8 mouse cellular contexts compared by ENCODE assay signal in the genomic region with DNA sequence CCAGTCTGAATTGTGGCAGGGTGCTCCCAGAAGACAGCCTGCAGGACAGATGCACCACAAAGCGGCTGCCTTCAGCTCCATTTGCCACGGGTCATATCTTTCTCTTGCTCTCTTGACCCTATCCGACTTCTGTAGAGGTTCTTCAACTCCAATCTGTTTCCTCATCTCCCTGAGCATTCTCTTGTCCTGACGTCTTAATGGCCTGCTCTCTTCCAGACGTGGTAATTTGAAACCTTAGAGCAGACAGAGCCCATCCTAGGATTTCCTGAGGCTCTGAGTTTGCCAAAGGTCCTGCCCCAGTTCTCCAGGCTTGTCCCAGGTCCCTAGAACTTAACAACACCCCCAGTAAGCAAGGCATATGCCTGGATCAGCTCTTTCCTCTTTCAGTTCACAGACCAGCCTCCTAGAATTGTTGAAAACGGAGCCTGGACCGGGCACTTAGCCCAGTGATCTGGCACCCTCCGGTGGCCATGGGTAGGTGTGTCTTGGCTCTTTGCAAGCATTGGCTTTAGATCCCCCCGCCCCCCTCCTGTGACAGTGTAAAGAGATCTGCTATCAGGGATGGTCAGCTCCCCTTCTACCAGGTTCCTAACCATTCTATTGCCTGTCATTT. TPM values are rescaled to one million over a fixed set of nuclear protein-coding genes. Genes with fewer than 3 reads are reported as not detected.
DNase-seq lines count a peak whose midpoint lies in the region; ATAC-seq and TF ChIP-seq lines count a peak whose summit lies in the region.

No protein-coding gene starts in this region.

- no peak overlapping the region for H3K27ac ChIP-seq in cerebellum, adult 2 months (ENCODE audit: insufficient read depth, low read length)
- peak overlapping the region; percentile 71; the same call in 1 of the 2 replicates for H3K27ac ChIP-seq in intestine, postnatal 0 days (ENCODE audit: low read depth, low read length)
- no peak overlapping the region for H3K27ac ChIP-seq in liver, embryonic 14.5 days

- H3K36me3 ChIP-seq in intestine, postnatal 0 days (ENCODE audit: control insufficient read depth, insufficient read depth): no peaks in the 10 kb centered on the region
- H3K36me3 ChIP-seq in liver, embryonic 14.5 days (replicated peaks; ENCODE audit: control insufficient read depth, insufficient read depth, low read depth): no peaks in the 10 kb centered on the region

- TF ChIP-seq POLR2A in cerebellum, adult 2 months (IDR thresholded peaks at IDR 0.05; ENCODE audit: borderline replicate concordance, insufficient read depth, low read length): no peak

- H3K27me3 ChIP-seq in cerebellum, adult 2 months (ENCODE audit: control insufficient read depth, insufficient read depth, low read length): no peaks in the 10 kb centered on the region
- no peaks in the 10 kb centered on the region for H3K27me3 ChIP-seq in intestine, postnatal 0 days (replicated peaks; ENCODE audit: control insufficient read depth, insufficient read depth, low read length)
- H3K27me3 ChIP-seq in liver, embryonic 14.5 days (ENCODE audit: control insufficient read depth, insufficient read depth, low read length): no peaks in the 10 kb centered on the region

- TF ChIP-seq CTCF in cerebellum, adult 2 months (IDR thresholded peaks at IDR 0.05; ENCODE audit: borderline replicate concordance, insufficient read depth, low read depth, low read length): peak; percentile 44; the same call in 1 of the 2 replicates
- peak; percentile 81 for TF ChIP-seq CTCF in intestine, postnatal 0 days (IDR thresholded peaks at IDR 0.05; ENCODE audit: low read depth)
- TF ChIP-seq CTCF in liver, embryonic 14.5 days (IDR thresholded peaks at IDR 0.05; ENCODE audit: low read depth): peak; percentile 76

- no peaks in the 10 kb centered on the region for H3K9me3 ChIP-seq in intestine, postnatal 0 days (ENCODE audit: control insufficient read depth)
- no peaks in the 10 kb centered on the region for H3K9me3 ChIP-seq in liver, embryonic 14.5 days (ENCODE audit: control insufficient read depth, low read length)

- peak overlapping the region; percentile 55 for H3K4me2 ChIP-seq in intestine, postnatal 0 days (replicated peaks; ENCODE audit: low read depth)
- H3K4me2 ChIP-seq in liver, embryonic 14.5 days (ENCODE audit: low read depth): peak overlapping the region; percentile 29

- H3K4me3 ChIP-seq in cerebellum, adult 2 months (replicated peaks; ENCODE audit: insufficient read depth, low read depth, low read length): no peak overlapping the region
- no peak overlapping the region for H3K4me3 ChIP-seq in intestine, postnatal 0 days (ENCODE audit: low read depth, low read length)
- H3K4me3 ChIP-seq in liver, embryonic 14.5 days (ENCODE audit: insufficient read depth in 1 of 2, low read depth in 2 of 2, low read length in 2 of 2): no peak overlapping the region

- DNase-seq in urinary bladder, adult 18-20 months (ENCODE audit: low spot score in 2 of 2): peak; percentile 26 to 39
- no peak for DNase-seq in urinary bladder, adult 2 months (ENCODE audit: low spot score)
- peak; percentile 58 to 61 for DNase-seq in cerebellum, adult 2 months
- peak; percentile 68 to 83 for DNase-seq in gastrocnemius, adult 8-10 months (ENCODE audit: low spot score in 2 of 2)
- peak; percentile 48 to 63 (median 55) for DNase-seq in liver, embryonic 14.5 days (ENCODE audit: low read depth in 3 of 3, low spot score in 3 of 3)
- DNase-seq in ovary, postnatal 10 days (ENCODE audit: low spot score): peak; percentile 7
- peak; percentile 57 to 65 for DNase-seq in thymus, postnatal 36 days

- H3K9ac ChIP-seq in intestine, postnatal 0 days (ENCODE audit: low read depth, low read length): no peak overlapping the region
- H3K9ac ChIP-seq in liver, embryonic 14.5 days (replicated peaks): no peak overlapping the region

- peak; percentile 49 for ATAC-seq in intestine, postnatal 0 days
- peak; percentile 67; the same call in 1 of the 2 replicates for ATAC-seq in liver, embryonic 14.5 days (ENCODE audit: insufficient read depth)

- TF ChIP-seq EP300 in liver, embryonic 14.5 days (IDR thresholded peaks at IDR 0.05; ENCODE audit: low read depth): no peak

- peaks cover 5% of the 10 kb centered on the region; the same call in 1 of the 2 replicates for H3K4me1 ChIP-seq in cerebellum, adult 2 months (ENCODE audit: control insufficient read depth, insufficient read depth, low read length)
- H3K4me1 ChIP-seq in intestine, postnatal 0 days (replicated peaks; ENCODE audit: control insufficient read depth, insufficient read depth, low read length): peaks cover 10% of the 10 kb centered on the region
- H3K4me1 ChIP-seq in liver, embryonic 14.5 days (replicated peaks; ENCODE audit: control insufficient read depth in 2 of 2, insufficient read depth in 2 of 2, low read length in 1 of 2): peaks cover 17 to 24% of the 10 kb centered on the region in 2 experiments

- WGBS in cerebellum, adult 2 months: 14% methylated on average over 9 of the region's 9 CpGs
- 2% methylated on average over 9 of the region's 9 CpGs for WGBS in intestine, postnatal 0 days
- 8% methylated on average over 9 of the region's 9 CpGs for WGBS in liver, embryonic 14.5 days (ENCODE audit: insufficient replicate concordance)

RNA-seq across cellular contexts. Expression of a gene that starts 38.2 kb away (rescaled TPM):
- polyA plus RNA-seq in urinary bladder, adult 2 months (2012; rRNA removed): 12.9 and 15.4 TPM in 2 replicates
- 21.4 and 23.6 TPM in 2 replicates for polyA plus RNA-seq in cerebellum, adult 2 months (2012; rRNA removed)
- total RNA-seq in gastrocnemius, adult 8-10 months (2022): 10 to 100 TPM; 31.1 to 49.8 (median 34.2) TPM
- polyA plus RNA-seq in intestine, postnatal 0 days (2015; fragmentation: Nextera tagmentation; extraction: Ambion mirVana): 6.1 and 6.4 TPM in 2 replicates
- 4.5 and 5.0 TPM in 2 replicates for polyA plus RNA-seq in liver, embryonic 14.5 days (2012; rRNA removed)
- polyA plus RNA-seq in liver, embryonic 14.5 days (2014; fragmentation: Nextera tagmentation; extraction: Ambion mirVana): 3.7 and 4.4 TPM in 2 replicates
